Mouse (Mus musculus) liver, embryonic 16.5 days (tissue): Measurements from ENCODE around the gene Elf3. TPM values are rescaled to one million over a fixed set of nuclear protein-coding genes. Genes with fewer than 3 reads are reported as not detected.
A peak's percentile ranks its signal among the peaks of the same experiment; 100 is the strongest.
"Not testable (repeated sequence)": the region's sequence is repeated elsewhere in the genome, so short reads cannot be mapped to it uniquely, and the experiment has no call there.

Source experiments
- ATAC-seq: fragments of 200-750 bp; cut with Nextera tagmentation; 2 replicates; pipeline ENCODE4 v1.8.0; 2017; ENCODE audit warnings: low read depth, mild to moderate bottlenecking, moderate number of reproducible peaks, moderate library complexity
- H3K27ac ChIP-seq: fragments of 300-500 bp; sonication (generic); 2 replicates; pipeline ENCODE4 v1.5.1; 2014; ENCODE audit warnings: mild to moderate bottlenecking, low read length
- H3K27me3 ChIP-seq: fragments of 300-500 bp; sonication (generic); 2 replicates; pipeline ENCODE4 v1.6.1; 2014; ENCODE audit warnings: low read depth, low read length, mixed read lengths; ENCODE audit not compliant: control insufficient read depth, insufficient read depth
- H3K36me3 ChIP-seq: fragments of 300-500 bp; sonication (generic); 2 replicates; pipeline ENCODE4 v1.6.1; 2014; ENCODE audit warnings: mild to moderate bottlenecking; ENCODE audit not compliant: control insufficient read depth, insufficient read depth
- H3K4me1 ChIP-seq: fragments of 300-500 bp; sonication (generic); 2 replicates; pipeline ENCODE4 v1.6.1; 2014; ENCODE audit warnings: low read depth, low read length, mixed read lengths; ENCODE audit not compliant: control insufficient read depth
- H3K4me2 ChIP-seq: fragments of 300-500 bp; sonication (generic); 2 replicates; pipeline ENCODE4 v1.6.1; 2014; ENCODE audit warnings: low read depth, low read length, mixed read lengths
- H3K4me3 ChIP-seq: fragments of 300-500 bp; sonication (generic); 2 replicates; pipeline ENCODE4 v1.5.1; 2014; ENCODE audit warnings: low read depth, mild to moderate bottlenecking, low read length
- H3K9ac ChIP-seq: fragments of 300-500 bp; sonication (generic); 2 replicates; pipeline ENCODE4 v1.6.1; 2014; ENCODE audit warnings: low read depth, low read length
- H3K9me3 ChIP-seq: fragments of 300-500 bp; sonication (generic); replicated peaks from 2 replicates; pipeline ENCODE4 v1.6.1; 2016; ENCODE audit warnings: low read length; ENCODE audit not compliant: control insufficient read depth
- WGBS: fragments of 180-500 bp; shearing (Covaris S2); extraction: QIAGEN DNeasy Blood & Tissue Kit; methylation state at CpG from one replicate; pipeline ENCODE4 v1.1.7; 2014; ENCODE audit not compliant: insufficient replicate concordance; 5-methylcytosine and 5-hydroxymethylcytosine counted together
- polyA plus RNA-seq: library from polyadenylated mRNA; unstranded; fragments of >200 nt; fragmentation: Nextera tagmentation; extraction: Ambion mirVana; gene quantifications from 2 replicates; pipeline ENCODE4 v1.2.1, GENCODE M21; 2015

Gene Elf3
- polyA plus RNA-seq, 1 experiment from 2014 or later, result 2.5 TPM

DNA sequence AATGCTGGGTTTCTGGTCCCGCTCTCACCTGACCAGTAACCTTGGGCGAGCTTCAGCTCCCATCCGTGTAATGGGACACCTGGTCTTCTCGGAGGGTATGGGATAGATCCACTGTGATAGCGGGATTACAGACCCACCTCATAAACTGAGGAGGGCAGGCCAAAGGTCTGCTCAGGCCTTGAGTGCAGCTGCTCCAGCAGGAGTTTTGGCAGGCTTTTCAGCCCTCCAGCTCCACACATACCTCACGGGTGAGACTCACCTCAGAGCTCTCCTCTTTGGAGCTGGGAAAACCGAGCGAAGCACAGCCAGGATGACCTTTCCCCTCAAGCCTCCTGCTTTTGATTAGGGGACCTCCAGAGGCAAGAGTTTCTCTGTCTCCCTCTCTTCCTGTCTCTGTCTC is 7.0 kb downstream of the Elf3 start:
- 78% methylated on average over 8 of the region's 8 CpGs for WGBS
- H3K9me3 ChIP-seq, result no peaks in the 10 kb centered on the region
- H3K4me3 ChIP-seq, result no peak overlapping the region
- ATAC-seq, result no peak
- peak overlapping the region; percentile 62 for H3K27ac ChIP-seq
- H3K9ac ChIP-seq, result no peak overlapping the region
- peaks cover 34% of the 10 kb centered on the region for H3K4me1 ChIP-seq
- H3K4me2 ChIP-seq, result no peak overlapping the region
- H3K27me3 ChIP-seq, result no peaks in the 10 kb centered on the region; the same call in 1 of the 2 replicates
- no peaks in the 10 kb centered on the region for H3K36me3 ChIP-seq

DNA sequence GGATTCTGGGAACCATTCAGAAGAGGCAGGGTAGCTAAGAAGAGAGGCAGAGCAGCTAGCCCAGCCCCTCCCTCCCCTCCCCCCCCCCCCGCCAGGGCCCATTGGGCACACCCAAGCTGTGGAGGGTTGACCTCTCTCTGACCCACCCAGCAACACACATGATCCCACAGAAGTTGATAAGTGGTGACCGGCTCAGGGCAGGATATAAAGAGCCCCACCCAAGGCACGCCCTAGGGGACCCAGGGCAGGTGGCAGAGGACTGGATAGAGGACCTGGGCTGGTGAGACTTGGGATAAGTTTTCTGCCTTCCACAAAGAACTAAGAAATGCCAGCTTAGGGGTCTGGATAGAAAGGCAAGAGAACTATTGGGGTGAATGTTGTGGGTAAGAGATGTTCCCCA is 7.7 kb downstream of the Elf3 start:
- WGBS, result 9% methylated on average over 3 of the region's 3 CpGs
- H3K4me1 ChIP-seq, result peaks cover 34% of the 10 kb centered on the region
- H3K9ac ChIP-seq, result no peak overlapping the region
- peak; percentile 100 for ATAC-seq
- H3K4me2 ChIP-seq, result peak overlapping the region; percentile 33
- no peaks in the 10 kb centered on the region; the same call in 1 of the 2 replicates for H3K27me3 ChIP-seq
- no peaks in the 10 kb centered on the region for H3K36me3 ChIP-seq
- H3K4me3 ChIP-seq, result no peak overlapping the region
- no peaks in the 10 kb centered on the region for H3K9me3 ChIP-seq
- peak overlapping the region; percentile 62 for H3K27ac ChIP-seq

DNA sequence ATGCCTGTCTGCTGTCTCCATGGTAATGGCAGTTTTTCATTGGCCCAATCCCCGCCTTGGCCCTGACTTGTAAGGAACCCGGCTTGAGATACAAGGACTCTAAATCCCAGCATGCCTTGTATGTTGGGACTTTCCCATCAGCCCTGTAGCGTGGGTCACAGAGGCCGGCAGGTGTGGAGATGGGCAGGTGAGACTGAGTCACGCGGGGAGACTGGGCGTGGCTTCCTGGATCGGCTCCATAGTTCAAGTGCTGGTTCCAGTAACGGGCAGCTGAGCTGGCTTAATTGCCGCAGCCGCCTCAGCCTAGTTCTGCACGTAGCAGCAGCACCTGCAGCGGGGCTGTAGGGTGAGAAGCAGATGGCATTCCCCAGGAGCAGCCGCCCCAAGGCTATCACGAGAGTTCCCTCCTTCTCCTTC is 9.9 kb downstream of the Elf3 start:
- WGBS, result 21% methylated on average over 15 of the region's 15 CpGs
- ATAC-seq, result no peak
- Histone ChIP-seq H3K27ac (no peak overlapping the region), H3K36me3 (no peaks in the 10 kb centered on the region), H3K27me3 (no peaks in the 10 kb centered on the region; the same call in 1 of the 2 replicates), H3K4me3 (no peak overlapping the region), H3K4me1 (peaks cover 40% of the 10 kb centered on the region), H3K9me3 (no peaks in the 10 kb centered on the region), H3K9ac (no peak overlapping the region), H3K4me2 (no peak overlapping the region)

DNA sequence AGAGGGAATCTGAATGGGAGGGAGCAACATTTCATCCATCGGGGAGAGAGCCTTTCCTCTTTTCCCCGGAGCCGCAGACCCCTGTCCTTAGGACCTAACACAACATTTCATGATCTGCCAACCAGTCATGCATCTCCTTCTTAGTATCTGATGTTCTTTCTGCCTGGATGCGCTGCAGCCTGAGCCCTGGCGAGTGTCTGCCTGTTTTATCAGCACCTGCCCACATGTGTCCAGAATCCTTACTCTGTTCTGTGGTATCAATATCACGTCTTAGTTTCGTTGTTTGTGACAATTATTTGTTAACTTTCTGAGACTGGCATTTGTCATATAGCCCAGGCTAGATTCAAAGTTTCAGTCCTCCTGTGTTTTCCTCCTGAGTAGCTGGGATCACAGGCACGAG is 14.4 kb downstream of the Elf3 start:
- Histone ChIP-seq H3K9me3 (no peaks in the 10 kb centered on the region), H3K4me2 (no peak overlapping the region; the same call in 1 of the 2 replicates), H3K4me3 (no peak overlapping the region), H3K27ac (no peak overlapping the region), H3K27me3 (no peaks in the 10 kb centered on the region; the same call in 1 of the 2 replicates), H3K36me3 (no peaks in the 10 kb centered on the region), H3K9ac (no peak overlapping the region), H3K4me1 (peaks cover 12% of the 10 kb centered on the region)
- 43% methylated on average over 8 of the region's 8 CpGs for WGBS
- peak; percentile 64 for ATAC-seq

DNA sequence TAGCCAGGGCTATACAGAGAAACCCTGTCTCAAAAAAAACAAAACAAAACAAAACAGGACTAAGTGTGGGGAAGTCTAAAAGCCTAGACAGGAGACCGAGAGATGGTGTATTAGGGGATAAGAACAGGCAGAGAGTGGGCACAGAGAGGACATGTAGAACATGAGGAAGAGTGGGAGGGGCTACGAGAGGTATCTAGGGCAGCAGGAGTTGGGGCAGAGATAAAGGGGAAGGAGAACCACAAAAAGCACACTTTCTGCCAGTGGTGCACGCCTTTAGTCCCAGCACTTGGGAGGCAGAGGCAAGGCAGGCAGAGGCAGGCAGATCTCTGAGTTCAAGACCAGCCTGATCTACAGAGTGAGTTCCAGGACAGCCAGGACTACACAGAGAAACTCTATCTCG is 18.2 kb downstream of the Elf3 start:
- H3K9ac ChIP-seq, H3K4me2 ChIP-seq, H3K9me3 ChIP-seq, H3K4me3 ChIP-seq, H3K27me3 ChIP-seq, H3K4me1 ChIP-seq, H3K27ac ChIP-seq, H3K36me3 ChIP-seq: not testable (repeated sequence)
- 33% methylated on average over 4 of the region's 4 CpGs for WGBS
- peak; percentile 77 for ATAC-seq

DNA sequence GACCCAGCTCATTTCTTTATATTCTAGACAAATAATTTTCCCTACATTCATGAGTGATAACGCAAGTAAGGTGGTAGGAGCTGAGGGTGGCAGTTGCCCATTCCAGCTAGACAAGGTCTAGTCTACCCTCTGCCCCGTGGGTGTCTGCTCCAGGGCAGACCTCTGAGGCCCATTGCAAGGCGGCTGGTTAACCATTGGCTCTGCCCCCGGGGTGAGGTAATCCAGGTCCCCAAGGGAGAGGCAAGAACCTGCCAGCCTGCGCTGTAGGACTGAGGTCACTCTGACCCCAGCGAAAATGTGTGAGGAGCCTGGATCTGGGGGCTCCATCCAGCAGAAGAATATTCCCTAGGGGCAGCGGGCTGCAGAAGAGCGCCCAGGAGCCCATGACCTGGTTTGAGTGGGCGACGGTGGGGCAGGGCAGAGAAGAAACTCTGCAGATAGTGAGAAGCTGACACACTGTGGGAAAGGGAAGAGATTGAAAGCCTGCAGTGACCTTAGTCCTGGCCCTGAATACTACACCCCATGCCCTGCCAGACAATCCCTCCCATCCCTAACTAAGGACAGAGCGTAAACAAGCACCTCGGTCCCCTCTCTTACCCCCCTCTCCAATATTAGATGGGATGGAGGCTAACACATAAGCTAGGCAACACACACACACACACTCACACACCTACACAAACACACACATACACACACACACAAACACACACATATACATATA is 21.1 kb downstream of the Elf3 start:
- Histone ChIP-seq H3K4me2 (no peak overlapping the region), H3K4me3 (no peak overlapping the region), H3K9me3 (no peaks in the 10 kb centered on the region), H3K4me1 (no peaks in the 10 kb centered on the region; the same call in 1 of the 2 replicates), H3K27ac (no peak overlapping the region), H3K36me3 (no peaks in the 10 kb centered on the region), H3K27me3 (no peaks in the 10 kb centered on the region), H3K9ac (no peak overlapping the region)
- 60% methylated on average over 12 of the region's 12 CpGs for WGBS
- ATAC-seq, result no peak; the same call in 1 of the 2 replicates

DNA sequence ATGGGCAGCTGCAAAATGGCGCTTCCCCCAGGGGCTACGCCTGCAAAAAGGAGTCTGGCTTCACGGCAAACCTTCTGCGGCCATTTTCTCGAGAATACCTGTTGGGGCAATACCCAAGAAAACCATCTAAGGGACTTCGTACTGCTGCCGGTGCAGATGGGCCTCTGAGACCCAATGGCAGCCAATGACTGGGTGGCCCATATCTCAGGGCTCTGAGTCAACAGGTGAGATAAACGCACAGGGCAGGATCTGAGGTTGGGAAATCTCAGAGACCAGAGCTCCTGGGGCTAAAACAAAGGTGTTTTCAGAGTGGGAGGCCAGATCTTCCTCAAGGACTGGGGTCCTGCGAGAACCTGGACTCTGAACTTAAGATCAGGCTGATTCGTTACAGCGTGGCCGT is 23.6 kb downstream of the Elf3 start:
- no peaks in the 10 kb centered on the region for H3K9me3 ChIP-seq
- 78% methylated on average over 12 of the region's 12 CpGs for WGBS
- no peak for ATAC-seq
- no peaks in the 10 kb centered on the region for H3K4me1 ChIP-seq
- H3K27me3 ChIP-seq, result no peaks in the 10 kb centered on the region
- H3K4me3 ChIP-seq, result no peak overlapping the region
- H3K4me2 ChIP-seq, result no peak overlapping the region
- no peaks in the 10 kb centered on the region for H3K36me3 ChIP-seq
- no peak overlapping the region for H3K27ac ChIP-seq
- H3K9ac ChIP-seq, result no peak overlapping the region

DNA sequence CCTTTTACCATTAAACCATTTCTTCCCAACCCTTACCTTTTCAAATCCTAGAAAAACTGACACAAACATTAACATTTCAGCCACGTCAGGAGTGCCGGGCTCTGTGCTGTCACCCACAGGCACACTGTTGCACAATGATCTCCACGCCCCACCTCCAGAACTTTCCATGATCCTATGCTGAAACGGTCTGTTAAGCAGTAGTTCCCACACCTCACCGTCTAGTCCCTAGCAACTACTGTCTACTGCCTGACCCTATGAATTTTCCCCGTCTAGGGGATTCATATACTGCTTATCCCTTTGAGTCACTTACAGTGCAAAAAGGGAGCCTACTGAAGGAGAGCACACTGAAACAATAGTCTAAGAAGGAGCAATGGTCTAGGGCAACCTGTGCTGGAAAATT is 24.4 kb downstream of the Elf3 start:
- no peaks in the 10 kb centered on the region for H3K27me3 ChIP-seq
- no peaks in the 10 kb centered on the region for H3K9me3 ChIP-seq
- H3K4me2 ChIP-seq, result no peak overlapping the region
- H3K36me3 ChIP-seq, result no peaks in the 10 kb centered on the region
- 64% methylated on average over 6 of the region's 6 CpGs for WGBS
- no peak overlapping the region for H3K9ac ChIP-seq
- no peak for ATAC-seq
- no peak overlapping the region for H3K27ac ChIP-seq
- H3K4me1 ChIP-seq, result no peaks in the 10 kb centered on the region
- H3K4me3 ChIP-seq, result no peak overlapping the region

DNA sequence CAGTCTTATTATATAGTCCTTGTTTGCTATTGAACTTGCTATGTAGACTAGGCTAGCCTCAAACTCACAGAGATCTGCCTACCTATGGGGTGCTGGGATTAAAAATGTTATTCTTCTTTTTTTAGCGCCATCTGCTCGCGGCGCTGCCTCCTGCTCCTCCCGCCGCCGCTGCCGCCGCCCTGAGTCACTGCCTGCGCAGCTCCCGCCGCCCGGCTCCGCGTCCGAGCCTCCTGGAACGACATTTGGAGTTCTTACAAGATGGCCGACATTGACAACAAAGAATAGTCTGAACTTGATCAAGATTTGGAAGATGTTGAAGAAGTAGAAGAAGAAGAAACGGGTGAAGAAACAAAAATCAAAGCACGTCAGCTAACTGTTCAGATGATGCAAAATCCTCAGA is 26.5 kb downstream of the Elf3 start:
- H3K9ac ChIP-seq, H3K27me3 ChIP-seq, H3K4me3 ChIP-seq, H3K36me3 ChIP-seq, H3K9me3 ChIP-seq, H3K27ac ChIP-seq, H3K4me2 ChIP-seq, H3K4me1 ChIP-seq, ATAC-seq: not testable (repeated sequence)
- 69% methylated on average over 20 of the region's 20 CpGs for WGBS
